Mouse (Mus musculus) cerebellum, adult 11 months (tissue): Measurements from ENCODE around the gene Gpha2.

ENCODE experiments used
- DNase-seq: peaks from one replicate; pipeline ENCODE4 v3.0.0; 2022

The Gpha2 gene

GRCm38 (mm10) chr19:6275740-6276389 lies 49.7 kb downstream of the Gpha2 start:
- no peak for DNase-seq

DNA sequence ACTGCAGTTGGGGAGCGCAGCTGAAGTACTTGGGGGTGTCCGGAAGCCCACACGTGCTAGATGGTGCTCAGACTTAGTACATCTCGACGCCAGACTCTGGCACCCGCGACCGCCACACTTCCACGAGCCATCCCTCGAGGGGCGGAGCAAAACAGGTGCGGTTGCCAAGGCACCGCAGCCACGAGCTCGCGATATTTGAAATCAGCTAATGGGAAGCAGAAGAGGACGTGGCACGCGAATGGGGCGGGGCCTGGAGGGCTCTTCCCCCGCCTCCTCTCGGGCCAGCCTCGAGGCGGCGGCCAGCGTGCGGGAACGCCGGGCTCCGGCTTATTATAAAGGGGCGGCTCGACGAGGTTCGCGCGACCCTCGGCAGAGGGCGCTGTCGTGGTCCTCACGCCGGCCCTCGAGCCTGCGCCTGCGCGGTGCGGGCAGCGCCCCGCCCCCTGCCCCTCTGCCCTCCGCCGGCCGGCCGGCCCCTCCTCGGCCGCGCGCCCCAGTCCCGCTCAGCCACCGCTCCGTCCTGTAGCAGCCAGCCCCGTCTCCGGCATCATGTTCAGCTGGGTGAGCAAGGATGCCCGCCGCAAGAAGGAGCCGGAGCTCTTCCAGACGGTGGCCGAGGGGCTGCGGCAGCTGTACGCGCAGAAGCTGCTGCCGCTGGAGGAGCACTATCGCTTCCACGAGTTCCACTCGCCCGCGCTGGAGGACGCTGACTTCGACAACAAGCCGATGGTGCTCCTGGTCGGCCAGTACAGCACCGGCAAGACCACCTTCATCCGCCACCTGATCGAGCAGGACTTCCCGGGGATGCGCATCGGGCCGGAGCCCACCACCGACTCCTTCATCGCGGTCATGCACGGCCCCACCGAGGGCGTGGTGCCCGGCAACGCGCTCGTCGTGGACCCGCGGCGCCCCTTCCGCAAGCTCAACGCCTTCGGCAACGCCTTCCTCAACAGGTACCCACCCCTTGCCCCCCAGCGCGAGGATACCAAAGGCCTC lies 50.5 kb downstream of the Gpha2 start, which contains the start of gene Ehd1:
Gene Ehd1 (plus strand): TSS at position 300 of the 996 bp plus-strand sequence.
- DNase-seq = peak; percentile 98
